Mouse (Mus musculus): ENCODE data around the gene Gm11237.
"Not testable (repeated sequence)": the region's sequence is repeated elsewhere in the genome, so short reads cannot be mapped to it uniquely, and the experiment has no call there.

DNA sequence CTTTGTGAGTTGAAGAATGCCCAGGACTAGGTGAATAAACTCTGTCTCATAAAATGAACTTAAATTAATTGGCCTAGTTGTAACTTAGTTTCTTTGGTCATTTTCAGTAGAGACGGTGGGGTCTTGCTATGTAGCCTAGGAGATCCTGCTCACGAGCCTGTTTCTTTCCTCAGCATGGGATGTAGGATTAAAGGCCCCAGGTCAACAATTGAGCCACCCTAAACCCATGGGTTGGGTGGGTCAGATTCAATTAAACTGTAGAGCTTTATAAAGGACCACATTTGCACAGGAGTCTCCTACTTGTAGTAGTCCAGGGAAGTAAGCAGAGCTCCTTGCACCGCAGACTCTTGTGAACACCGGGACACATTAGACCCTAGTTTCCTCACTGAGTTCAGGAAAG is 15.0 kb downstream of the Gm11237 start, which contains the start of gene Gm11236:
- not testable (repeated sequence) for TF ChIP-seq CTCF (IDR thresholded peaks at IDR 0.05; ENCODE audit: extremely low read depth, insufficient read depth, insufficient read length, insufficient replicate concordance); POLR2A (IDR thresholded peaks at IDR 0.05; ENCODE audit: low read depth, low read length)
